Mouse (Mus musculus): ENCODE measurements at regions not wholly inside any gene's neighbourhood (a gene's known extent, or its start where the extent isn't known, plus 50 kb on each side); places are given as distances from the start of the nearest gene placed in this dataset.

GRCm38 (mm10) chr16:95839512-95840253 lies 137.8 kb downstream of the Ets2 start:
- H3K27ac ChIP-seq (ENCODE audit: low read length), result no peak overlapping the region
- H3K27me3 ChIP-seq (ENCODE audit: control insufficient read depth, insufficient read depth, low read depth, low read length), result no peaks in the 10 kb centered on the region
- no peak overlapping the region for H3K4me3 ChIP-seq (ENCODE audit: low read depth, low read length)
- no peaks in the 10 kb centered on the region for H3K9me3 ChIP-seq (replicated peaks; ENCODE audit: control insufficient read depth, low read length)
- peaks cover 12% of the 10 kb centered on the region for H3K4me1 ChIP-seq (ENCODE audit: control insufficient read depth, low read depth, low read length)
- no peak overlapping the region for H3K4me2 ChIP-seq (ENCODE audit: low read depth, low read length)
- no peak for ATAC-seq (ENCODE audit: low read depth)
- no peak overlapping the region for H3K9ac ChIP-seq (ENCODE audit: low read depth, low read length)
- WGBS (ENCODE audit: insufficient replicate concordance), result 30% methylated on average over 5 of the region's 5 CpGs
- H3K36me3 ChIP-seq (ENCODE audit: control insufficient read depth, insufficient read depth), result no peaks in the 10 kb centered on the region

- peaks cover 12% of the 10 kb centered on the region for H3K4me1 ChIP-seq (ENCODE audit: control insufficient read depth, low read depth, low read length)
These were observed 137.1 kb downstream of the Ets2 start for GRCm38 (mm10) chr16:95838886-95839430.

GRCm38 (mm10) chr16:95838478-95838846 lies 136.6 kb downstream of the Ets2 start:
- ATAC-seq (ENCODE audit: low read depth), result no peak
- peaks cover 12% of the 10 kb centered on the region for H3K4me1 ChIP-seq (ENCODE audit: control insufficient read depth, low read depth, low read length)
- no peak overlapping the region for H3K4me2 ChIP-seq (ENCODE audit: low read depth, low read length)
- H3K9me3 ChIP-seq (replicated peaks; ENCODE audit: control insufficient read depth, low read length), result no peaks in the 10 kb centered on the region
- no peaks in the 10 kb centered on the region for H3K27me3 ChIP-seq (ENCODE audit: control insufficient read depth, insufficient read depth, low read depth, low read length)
- 73% methylated on average over 3 of the region's 3 CpGs for WGBS (ENCODE audit: insufficient replicate concordance)
- no peak overlapping the region for H3K9ac ChIP-seq (ENCODE audit: low read depth, low read length)
- H3K4me3 ChIP-seq (ENCODE audit: low read depth, low read length), result no peak overlapping the region
- no peaks in the 10 kb centered on the region for H3K36me3 ChIP-seq (ENCODE audit: control insufficient read depth, insufficient read depth)
- H3K27ac ChIP-seq (ENCODE audit: low read length), result no peak overlapping the region

More at GRCm38 (mm10) chr16:95838886-95839430, 137.1 kb downstream of the Ets2 start:
- peak; percentile 11; the same call in 1 of the 2 replicates for ATAC-seq (ENCODE audit: low read depth)
- no peak overlapping the region for H3K9ac ChIP-seq (ENCODE audit: low read depth, low read length)
- no peaks in the 10 kb centered on the region for H3K27me3 ChIP-seq (ENCODE audit: control insufficient read depth, insufficient read depth, low read depth, low read length)
- H3K36me3 ChIP-seq (ENCODE audit: control insufficient read depth, insufficient read depth), result no peaks in the 10 kb centered on the region
- 9% methylated on average over 1 of the region's 1 CpGs for WGBS (ENCODE audit: insufficient replicate concordance)
- no peaks in the 10 kb centered on the region for H3K9me3 ChIP-seq (replicated peaks; ENCODE audit: control insufficient read depth, low read length)
- H3K27ac ChIP-seq (ENCODE audit: low read length), result no peak overlapping the region
- H3K4me3 ChIP-seq (ENCODE audit: low read depth, low read length), result no peak overlapping the region
- H3K4me2 ChIP-seq (ENCODE audit: low read depth, low read length), result no peak overlapping the region

- no peak overlapping the region for H3K27ac ChIP-seq (ENCODE audit: low read length)
- peak; percentile 47 for ATAC-seq (ENCODE audit: low read depth)
- 40% methylated on average over 5 of the region's 5 CpGs for whole genome bisulfite sequencing (ENCODE audit: insufficient replicate concordance)
- no peak overlapping the region for H3K9ac ChIP-seq (ENCODE audit: low read depth, low read length)
- no peak overlapping the region for H3K4me2 ChIP-seq (ENCODE audit: low read depth, low read length)
- H3K9me3 ChIP-seq (replicated peaks; ENCODE audit: control insufficient read depth, low read length), result no peaks in the 10 kb centered on the region
- peaks cover 12% of the 10 kb centered on the region for H3K4me1 ChIP-seq (ENCODE audit: control insufficient read depth, low read depth, low read length)
- H3K4me3 ChIP-seq (ENCODE audit: low read depth, low read length), result no peak overlapping the region
- no peaks in the 10 kb centered on the region for H3K36me3 ChIP-seq (ENCODE audit: control insufficient read depth, insufficient read depth)
- H3K27me3 ChIP-seq (ENCODE audit: control insufficient read depth, insufficient read depth, low read depth, low read length), result no peaks in the 10 kb centered on the region
These were observed 136.0 kb downstream of the Ets2 start for GRCm38 (mm10) chr16:95837723-95838477.

GRCm38 (mm10) chr16:95835941-95836340 lies 134.1 kb downstream of the Ets2 start:
- ATAC-seq (ENCODE audit: low read depth), result no peak
- no peak overlapping the region for H3K9ac ChIP-seq (ENCODE audit: low read depth, low read length)
- H3K9me3 ChIP-seq (replicated peaks; ENCODE audit: control insufficient read depth, low read length), result no peaks in the 10 kb centered on the region
- 72% methylated on average over 1 of the region's 1 CpGs for WGBS (ENCODE audit: insufficient replicate concordance)
- no peak overlapping the region for H3K4me3 ChIP-seq (ENCODE audit: low read depth, low read length)
- peaks cover 12% of the 10 kb centered on the region for H3K4me1 ChIP-seq (ENCODE audit: control insufficient read depth, low read depth, low read length)
- no peak overlapping the region for H3K4me2 ChIP-seq (ENCODE audit: low read depth, low read length)
- no peaks in the 10 kb centered on the region for H3K36me3 ChIP-seq (ENCODE audit: control insufficient read depth, insufficient read depth)
- no peak overlapping the region for H3K27ac ChIP-seq (ENCODE audit: low read length)
- H3K27me3 ChIP-seq (ENCODE audit: control insufficient read depth, insufficient read depth, low read depth, low read length), result no peaks in the 10 kb centered on the region

- H3K27ac ChIP-seq (ENCODE audit: low read length), result no peak overlapping the region
- 56% methylated on average over 11 of the region's 11 CpGs for WGBS (ENCODE audit: insufficient replicate concordance)
These were observed 132.8 kb downstream of the Ets2 start for GRCm38 (mm10) chr16:95834556-95835288.

GRCm38 (mm10) chr16:95833455-95833854 lies 131.6 kb downstream of the Ets2 start:
- Histone ChIP-seq H3K27me3 (ENCODE audit: control insufficient read depth, insufficient read depth, low read depth, low read length) (no peaks in the 10 kb centered on the region), H3K27ac (ENCODE audit: low read length) (no peak overlapping the region), H3K9me3 (replicated peaks; ENCODE audit: control insufficient read depth, low read length) (no peaks in the 10 kb centered on the region), H3K4me3 (ENCODE audit: low read depth, low read length) (no peak overlapping the region), H3K36me3 (ENCODE audit: control insufficient read depth, insufficient read depth) (no peaks in the 10 kb centered on the region), H3K9ac (ENCODE audit: low read depth, low read length) (no peak overlapping the region), H3K4me2 (ENCODE audit: low read depth, low read length) (no peak overlapping the region), H3K4me1 (ENCODE audit: control insufficient read depth, low read depth, low read length) (peaks cover 6% of the 10 kb centered on the region)
- no peak for ATAC-seq (ENCODE audit: low read depth)
- 15% methylated on average over 10 of the region's 10 CpGs for WGBS (ENCODE audit: insufficient replicate concordance)

More at GRCm38 (mm10) chr16:95834556-95835288, 132.8 kb downstream of the Ets2 start:
- no peaks in the 10 kb centered on the region for H3K9me3 ChIP-seq (replicated peaks; ENCODE audit: control insufficient read depth, low read length)
- H3K4me2 ChIP-seq (ENCODE audit: low read depth, low read length), result no peak overlapping the region
- H3K36me3 ChIP-seq (ENCODE audit: control insufficient read depth, insufficient read depth), result no peaks in the 10 kb centered on the region
- H3K4me3 ChIP-seq (ENCODE audit: low read depth, low read length), result no peak overlapping the region
- ATAC-seq (ENCODE audit: low read depth), result no peak
- peaks cover 12% of the 10 kb centered on the region for H3K4me1 ChIP-seq (ENCODE audit: control insufficient read depth, low read depth, low read length)
- H3K27me3 ChIP-seq (ENCODE audit: control insufficient read depth, insufficient read depth, low read depth, low read length), result no peaks in the 10 kb centered on the region
- no peak overlapping the region for H3K9ac ChIP-seq (ENCODE audit: low read depth, low read length)

GRCm38 (mm10) chr16:95832346-95832739 lies 130.5 kb downstream of the Ets2 start:
- no peaks in the 10 kb centered on the region; the same call in 1 of the 2 replicates for H3K4me1 ChIP-seq (ENCODE audit: control insufficient read depth, low read depth, low read length)
- H3K9ac ChIP-seq (ENCODE audit: low read depth, low read length), result no peak overlapping the region
- no peak overlapping the region for H3K4me3 ChIP-seq (ENCODE audit: low read depth, low read length)
- no peaks in the 10 kb centered on the region for H3K36me3 ChIP-seq (ENCODE audit: control insufficient read depth, insufficient read depth)
- no peak for ATAC-seq (ENCODE audit: low read depth)
- H3K27me3 ChIP-seq (ENCODE audit: control insufficient read depth, insufficient read depth, low read depth, low read length), result no peaks in the 10 kb centered on the region
- H3K27ac ChIP-seq (ENCODE audit: low read length), result no peak overlapping the region
- H3K4me2 ChIP-seq (ENCODE audit: low read depth, low read length), result no peak overlapping the region
- WGBS (ENCODE audit: insufficient replicate concordance), result 49% methylated on average over 9 of the region's 9 CpGs
- no peaks in the 10 kb centered on the region for H3K9me3 ChIP-seq (replicated peaks; ENCODE audit: control insufficient read depth, low read length)

Data from liver, embryonic 16.5 days (tissue).